Mouse (Mus musculus): ENCODE data around the gene Gm20834.
"Not testable (repeated sequence)": the region's sequence is repeated elsewhere in the genome, so short reads cannot be mapped to it uniquely, and the experiment has no call there.

Gm20834 gene

GRCm38 (mm10) chrY:10324489-10324888 is at the start of gene Gm20834:
Gene Gm20834 (minus strand): TSS chrY:10324589.
- not testable (repeated sequence) for DNase-seq (ENCODE audit: low spot score)
